Mouse (Mus musculus) hindbrain, embryonic 13.5 days (tissue): ENCODE data around the gene Rfc4. TPM values are rescaled to one million over a fixed set of nuclear protein-coding genes. Genes with fewer than 3 reads are reported as not detected.

Experiments
- ATAC-seq: fragments of 200-750 bp; cut with Nextera tagmentation; 2 replicates; pipeline ENCODE4 v1.8.0; 2017; ENCODE audit warnings: moderate TSS enrichment; ENCODE audit not compliant: low FRiP score
- H3K27ac ChIP-seq: fragments of 300-500 bp; sonication (generic); 2 replicates; pipeline ENCODE4 v1.5.1; 2015; ENCODE audit warnings: inconsistent platforms, mild to moderate bottlenecking, moderate library complexity
- H3K27me3 ChIP-seq: fragments of 300-500 bp; sonication (generic); 2 replicates; pipeline ENCODE4 v1.6.1; 2015; ENCODE audit warnings: mild to moderate bottlenecking, inconsistent platforms
- H3K36me3 ChIP-seq: fragments of 300-500 bp; sonication (generic); 2 replicates; pipeline ENCODE4 v1.6.1; 2015; ENCODE audit warnings: mild to moderate bottlenecking, inconsistent platforms
- H3K4me1 ChIP-seq: fragments of 300-500 bp; sonication (generic); replicated peaks from 2 replicates; pipeline ENCODE4 v1.6.1; 2015; ENCODE audit warnings: inconsistent platforms
- H3K4me2 ChIP-seq: fragments of 300-500 bp; sonication (generic); 2 replicates; pipeline ENCODE4 v1.6.1; 2015; ENCODE audit warnings: inconsistent platforms, mild to moderate bottlenecking, moderate library complexity
- H3K4me3 ChIP-seq: fragments of 300-500 bp; sonication (generic); 2 replicates; pipeline ENCODE4 v1.5.1; 2015; ENCODE audit warnings: mild to moderate bottlenecking, inconsistent platforms
- H3K9ac ChIP-seq: fragments of 300-500 bp; sonication (generic); 2 replicates; pipeline ENCODE4 v1.6.1; 2015; ENCODE audit warnings: mild to moderate bottlenecking, inconsistent platforms
- H3K9me3 ChIP-seq: fragments of 300-500 bp; sonication (generic); 2 replicates; pipeline ENCODE4 v1.6.1; 2016; ENCODE audit warnings: inconsistent platforms
- WGBS: fragments of 180-500 bp; shearing (Covaris S2); methylation state at CpG from one replicate; pipeline ENCODE4 v1.1.7; 2015; 5-methylcytosine and 5-hydroxymethylcytosine counted together
- polyA plus RNA-seq: library from polyadenylated mRNA; unstranded; fragments of >200 nt; fragmentation: Nextera tagmentation; extraction: Ambion mirVana; gene quantifications from 2 replicates; pipeline ENCODE4 v1.2.1, GENCODE M21; 2015

The Rfc4 gene
- 53.0 and 57.9 TPM in 2 replicates for polyA plus RNA-seq

DNA sequence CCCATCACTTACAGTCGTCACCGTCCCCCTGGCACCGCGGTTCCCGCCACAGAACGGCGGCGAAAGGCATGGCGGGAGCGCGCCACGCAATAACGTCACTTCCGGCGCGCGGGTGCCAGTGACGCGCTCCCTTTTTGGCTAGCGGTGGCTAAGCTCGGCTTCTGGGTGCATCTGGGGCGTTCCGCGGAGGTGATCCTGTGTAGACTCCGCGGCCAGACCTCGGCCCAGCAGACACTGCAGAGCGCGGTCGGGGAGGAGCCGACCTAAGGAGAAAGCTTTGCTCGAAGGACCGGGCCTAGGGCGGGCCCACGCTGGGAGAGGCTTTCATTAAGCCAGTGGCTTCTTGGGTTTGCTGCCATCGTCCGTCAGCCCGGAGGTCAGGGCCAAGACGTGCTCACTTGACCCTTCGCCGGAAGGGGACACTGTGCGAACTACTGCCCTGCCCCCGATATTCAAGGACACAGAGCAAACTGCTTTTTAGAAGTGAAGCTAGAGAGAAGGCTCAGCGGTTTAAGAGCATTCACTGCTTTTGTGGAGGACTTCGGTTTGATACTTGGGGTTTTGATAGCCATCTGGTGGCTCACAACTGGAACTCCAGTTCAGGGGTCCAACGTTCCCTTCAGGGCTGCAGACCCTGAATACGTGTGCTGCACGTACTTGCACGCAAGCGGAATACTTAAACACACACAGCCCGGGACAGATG is at the start of gene Rfc4:
TSS of gene Rfc4 (minus strand) at position 65 of the 703 bp plus-strand sequence.
- H3K27me3 ChIP-seq, result no peaks in the 10 kb centered on the region
- H3K4me1 ChIP-seq, result peaks cover 31% of the 10 kb centered on the region

DNA sequence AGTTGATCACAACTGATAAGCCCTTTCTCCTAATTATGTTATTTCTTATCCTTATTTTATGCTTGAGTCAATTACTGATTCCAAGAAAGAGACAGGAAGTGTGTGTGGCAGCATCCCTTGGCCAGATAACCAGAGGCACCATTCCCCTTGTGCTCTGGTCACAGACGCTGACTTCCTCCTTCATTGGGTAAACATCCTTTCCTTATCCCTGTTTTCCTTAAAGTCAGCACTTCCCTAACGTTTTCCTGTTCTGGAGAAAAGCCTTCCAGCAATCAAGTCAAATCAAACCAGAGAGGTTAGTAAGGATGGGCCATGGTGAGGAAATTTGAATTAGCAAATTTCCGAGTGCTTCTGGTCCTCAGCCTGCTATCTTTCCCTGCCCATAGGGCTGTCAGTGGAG is 48.4 kb upstream of the Rfc4 start:
- no peak for ATAC-seq
- H3K4me2 ChIP-seq, result no peak overlapping the region
- H3K36me3 ChIP-seq, result no peaks in the 10 kb centered on the region
- 69% methylated on average over 3 of the region's 3 CpGs for WGBS
- H3K27me3 ChIP-seq, result no peaks in the 10 kb centered on the region
- H3K27ac ChIP-seq, result no peak overlapping the region
- no peak overlapping the region for H3K4me3 ChIP-seq
- H3K9me3 ChIP-seq, result 0 out of 2 replicates have a peak, but pooled peaks cover 8% of the 10 kb centered on the region
- no peak overlapping the region for H3K9ac ChIP-seq
- H3K4me1 ChIP-seq, result no peaks in the 10 kb centered on the region

More for the DNA sequence above, at the start of gene Rfc4:
- Histone ChIP-seq H3K9me3 (no peaks in the 10 kb centered on the region), H3K27ac (peak within 1 kb of the TSS; percentile 99), H3K4me2 (peak within 1 kb of the TSS; percentile 94), H3K4me3 (peak within 1 kb of the TSS; percentile 72), H3K36me3 (peaks cover 11% of the 10 kb centered on the region), H3K9ac (peak within 1 kb of the TSS; percentile 91)
- peak; percentile 96 for ATAC-seq
- under 1% methylated on average over 51 of the region's 51 CpGs for WGBS

DNA sequence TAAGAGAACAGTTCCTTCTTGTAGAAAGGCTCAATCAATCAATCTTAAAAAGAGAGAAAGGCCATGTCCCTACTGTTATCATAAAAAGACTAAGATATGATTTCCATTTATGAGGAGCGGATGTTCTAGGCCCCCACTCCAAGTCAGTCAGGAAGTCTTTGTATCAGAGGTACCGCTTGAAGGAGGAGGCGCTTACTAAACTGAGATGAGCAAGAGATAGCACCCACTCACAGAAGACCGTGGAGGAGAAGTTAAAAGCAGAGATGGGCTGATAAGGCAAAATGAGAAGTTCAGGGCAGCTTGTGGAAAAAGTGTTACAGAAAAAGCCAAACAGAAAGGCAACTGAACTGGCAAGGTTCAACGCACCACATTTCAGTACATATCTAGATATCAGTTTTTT is 47.3 kb upstream of the Rfc4 start:
- no peaks in the 10 kb centered on the region for H3K4me1 ChIP-seq
- no peak for ATAC-seq
- H3K27ac ChIP-seq, result no peak overlapping the region
- 90% methylated on average over 5 of the region's 5 CpGs for WGBS
- H3K4me2 ChIP-seq, result no peak overlapping the region
- no peaks in the 10 kb centered on the region for H3K36me3 ChIP-seq
- no peak overlapping the region for H3K4me3 ChIP-seq
- no peaks in the 10 kb centered on the region for H3K27me3 ChIP-seq
- no peak overlapping the region for H3K9ac ChIP-seq
- H3K9me3 ChIP-seq, result 0 out of 2 replicates have a peak, but pooled peaks cover 8% of the 10 kb centered on the region

DNA sequence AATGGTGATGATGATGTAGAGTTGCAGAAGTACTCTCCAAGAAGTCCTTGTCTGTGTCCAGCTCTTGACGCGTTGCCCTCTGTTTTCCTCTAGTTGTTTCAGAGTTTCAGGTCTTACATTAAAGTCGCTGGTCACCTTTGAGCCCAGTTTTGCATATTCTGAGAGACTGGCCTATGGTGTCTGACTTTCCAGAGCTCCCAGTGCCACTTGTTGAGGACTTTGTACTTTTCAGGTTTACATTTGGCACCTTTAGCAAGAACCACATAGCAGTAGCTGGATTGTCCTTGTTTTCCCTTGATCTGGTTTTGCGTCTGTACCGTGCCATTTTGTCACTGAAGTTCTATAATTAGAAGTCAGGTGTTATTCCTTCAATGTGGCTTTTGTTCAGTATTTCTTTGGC is 46.4 kb upstream of the Rfc4 start:
- Histone ChIP-seq H3K4me1 (no peaks in the 10 kb centered on the region), H3K27me3 (no peaks in the 10 kb centered on the region), H3K9ac (no peak overlapping the region), H3K27ac (no peak overlapping the region), H3K36me3 (no peaks in the 10 kb centered on the region), H3K4me3 (no peak overlapping the region), H3K9me3 (0 out of 2 replicates have a peak, but pooled peaks cover 8% of the 10 kb centered on the region), H3K4me2 (no peak overlapping the region)
- WGBS, result 96% methylated on average over 5 of the region's 5 CpGs
- no peak for ATAC-seq

DNA sequence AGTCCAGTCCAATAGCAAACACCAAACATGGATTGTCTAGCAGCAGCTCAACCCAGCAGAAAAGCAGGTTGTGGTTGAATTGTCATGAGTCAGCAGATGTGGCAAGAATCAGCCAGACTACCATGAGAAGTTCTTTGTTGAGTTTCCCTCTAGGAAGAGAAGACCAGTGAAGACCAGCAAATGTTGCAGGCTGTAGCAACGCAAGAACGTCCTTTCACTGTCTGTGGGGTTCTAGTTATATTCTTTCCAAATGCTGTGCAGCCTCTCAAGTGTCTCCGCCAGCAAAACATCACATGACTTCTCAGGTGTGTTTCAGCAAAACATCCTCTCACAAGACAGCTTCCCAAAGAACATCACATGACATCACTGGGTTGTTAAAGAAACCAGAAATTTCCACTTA is 43.3 kb upstream of the Rfc4 start:
- no peaks in the 10 kb centered on the region for H3K27me3 ChIP-seq
- H3K36me3 ChIP-seq, result no peaks in the 10 kb centered on the region
- H3K4me3 ChIP-seq, result no peak overlapping the region
- 89% methylated on average over 3 of the region's 3 CpGs for WGBS
- no peak overlapping the region for H3K9ac ChIP-seq
- no peaks in the 10 kb centered on the region for H3K4me1 ChIP-seq
- H3K27ac ChIP-seq, result no peak overlapping the region
- H3K9me3 ChIP-seq, result 0 out of 2 replicates have a peak, but pooled peaks cover 8% of the 10 kb centered on the region
- no peak overlapping the region for H3K4me2 ChIP-seq
- ATAC-seq, result no peak

DNA sequence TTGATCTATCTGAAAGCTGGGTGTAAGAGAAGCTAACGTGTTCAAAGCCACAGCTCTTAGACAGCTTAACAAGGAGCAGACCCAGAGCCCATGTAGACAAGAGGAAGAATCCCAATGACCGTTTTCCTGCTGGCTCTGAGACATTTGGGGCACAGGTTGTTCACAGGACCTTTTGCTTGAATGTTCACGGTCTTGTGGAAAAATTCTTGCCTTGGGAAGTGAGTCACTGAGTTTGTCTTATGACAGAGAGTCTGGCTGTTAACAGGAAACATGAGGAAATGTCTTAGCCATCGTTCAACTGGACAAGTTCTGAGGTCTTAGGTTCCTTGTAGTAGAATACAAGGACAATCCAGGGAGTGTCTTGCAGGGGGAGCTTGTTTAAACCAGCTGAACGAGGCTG is 39.5 kb upstream of the Rfc4 start:
- Histone ChIP-seq H3K9me3 (no peaks in the 10 kb centered on the region), H3K9ac (no peak overlapping the region), H3K4me3 (no peak overlapping the region), H3K27me3 (no peaks in the 10 kb centered on the region), H3K4me2 (no peak overlapping the region), H3K4me1 (no peaks in the 10 kb centered on the region), H3K36me3 (no peaks in the 10 kb centered on the region), H3K27ac (no peak overlapping the region)
- ATAC-seq, result no peak
- WGBS, result 81% methylated on average over 5 of the region's 5 CpGs

DNA sequence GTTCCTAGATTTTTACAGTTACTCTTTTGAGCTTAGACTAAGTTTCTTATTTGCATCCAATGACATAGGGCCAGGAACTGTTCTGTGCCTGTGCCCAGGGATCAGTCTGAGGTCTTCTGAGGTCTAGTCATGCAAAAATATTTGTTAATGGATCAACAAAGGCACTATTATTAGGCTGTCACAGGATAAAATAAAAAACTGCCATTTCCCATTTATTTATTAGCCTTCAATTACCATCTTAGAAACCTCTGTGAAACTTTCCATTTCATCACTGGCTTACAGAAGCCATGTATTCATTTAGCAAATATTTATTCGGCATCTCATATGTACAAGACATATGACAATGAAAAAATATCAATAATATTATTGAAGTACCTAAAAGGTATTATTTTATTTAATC is 39.1 kb upstream of the Rfc4 start:
- WGBS, result 95% methylated on average over 1 of the region's 1 CpGs
- H3K27ac ChIP-seq, result no peak overlapping the region
- H3K4me1 ChIP-seq, result no peaks in the 10 kb centered on the region
- no peaks in the 10 kb centered on the region for H3K9me3 ChIP-seq
- no peak overlapping the region for H3K4me2 ChIP-seq
- H3K9ac ChIP-seq, result no peak overlapping the region
- H3K36me3 ChIP-seq, result no peaks in the 10 kb centered on the region
- no peak overlapping the region for H3K4me3 ChIP-seq
- no peaks in the 10 kb centered on the region for H3K27me3 ChIP-seq
- no peak for ATAC-seq

DNA sequence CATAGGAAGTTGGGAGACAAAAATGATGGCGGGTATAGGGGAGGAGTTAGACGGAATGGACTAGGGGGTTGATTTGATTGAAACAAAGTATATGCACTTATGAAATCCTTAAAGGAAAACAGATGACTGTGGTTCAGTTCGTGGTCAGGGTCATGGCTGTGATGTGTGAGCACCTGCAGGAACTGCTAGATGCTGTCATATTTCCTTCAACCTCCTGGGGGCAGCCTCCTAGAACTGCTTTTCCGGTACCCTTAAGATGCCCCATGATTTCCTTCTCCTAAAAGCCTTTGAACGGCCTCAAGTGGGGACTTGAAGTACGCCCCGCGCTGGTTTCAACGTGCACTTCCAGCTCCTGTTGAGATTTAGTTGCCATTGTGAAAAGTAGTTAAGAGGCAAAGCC is 37.9 kb upstream of the Rfc4 start:
- H3K9ac ChIP-seq, result no peak overlapping the region
- H3K9me3 ChIP-seq, result no peaks in the 10 kb centered on the region
- no peak overlapping the region for H3K27ac ChIP-seq
- H3K4me1 ChIP-seq, result no peaks in the 10 kb centered on the region
- no peak overlapping the region for H3K4me2 ChIP-seq
- 77% methylated on average over 9 of the region's 9 CpGs for WGBS
- H3K36me3 ChIP-seq, result no peaks in the 10 kb centered on the region
- H3K4me3 ChIP-seq, result no peak overlapping the region
- ATAC-seq, result no peak
- no peaks in the 10 kb centered on the region for H3K27me3 ChIP-seq

DNA sequence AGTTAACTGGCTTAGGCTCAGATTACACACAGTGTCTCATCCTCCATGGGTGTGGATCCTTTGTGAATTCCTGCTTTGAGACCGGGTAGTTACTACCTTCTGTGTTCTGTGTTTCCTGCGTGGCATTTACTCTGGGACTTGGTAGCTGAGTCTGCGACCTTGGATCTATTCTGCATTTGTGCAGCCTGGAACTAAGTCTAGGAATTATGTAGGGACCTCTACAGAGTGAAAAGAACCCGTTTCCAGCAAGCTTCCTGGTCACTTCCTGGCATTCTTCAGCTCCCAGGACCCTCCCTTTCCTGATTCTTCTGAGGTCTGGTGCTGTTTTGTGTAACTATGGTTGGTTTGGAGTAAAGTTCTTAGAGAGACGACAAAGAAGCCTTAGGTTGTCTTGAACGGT is 36.9 kb upstream of the Rfc4 start:
- H3K9me3 ChIP-seq, result no peaks in the 10 kb centered on the region
- H3K4me1 ChIP-seq, result no peaks in the 10 kb centered on the region
- no peak overlapping the region for H3K4me3 ChIP-seq
- H3K36me3 ChIP-seq, result no peaks in the 10 kb centered on the region
- 73% methylated on average over 6 of the region's 6 CpGs for WGBS
- H3K9ac ChIP-seq, result no peak overlapping the region
- no peak overlapping the region for H3K27ac ChIP-seq
- H3K27me3 ChIP-seq, result no peaks in the 10 kb centered on the region
- ATAC-seq, result no peak
- H3K4me2 ChIP-seq, result no peak overlapping the region

DNA sequence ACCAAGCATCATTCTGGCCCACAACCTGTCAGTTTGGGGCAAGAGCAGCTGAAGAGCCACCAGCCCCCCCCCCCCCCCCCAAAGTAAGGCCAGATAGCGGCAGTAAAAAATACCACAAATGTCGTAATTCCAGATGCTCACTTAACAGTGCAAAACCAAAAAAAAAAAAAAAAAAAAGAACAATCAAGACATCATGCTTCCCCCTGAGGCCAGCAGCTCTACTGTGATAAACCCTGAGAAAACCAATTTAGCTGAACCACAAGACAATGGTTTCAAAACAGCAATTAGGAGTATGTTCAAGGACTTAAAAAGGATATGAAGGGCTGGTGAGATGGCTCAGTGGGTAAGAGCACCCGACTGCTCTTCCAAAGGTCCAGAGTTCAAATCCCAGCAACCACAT is 34.6 kb upstream of the Rfc4 start:
- Histone ChIP-seq H3K27me3 (no peaks in the 10 kb centered on the region), H3K4me3 (no peak overlapping the region), H3K4me2 (no peak overlapping the region), H3K9me3 (no peaks in the 10 kb centered on the region), H3K9ac (no peak overlapping the region), H3K36me3 (no peaks in the 10 kb centered on the region), H3K4me1 (no peaks in the 10 kb centered on the region), H3K27ac (no peak overlapping the region)
- ATAC-seq, result no peak
- 92% methylated on average over 3 of the region's 3 CpGs for WGBS

DNA sequence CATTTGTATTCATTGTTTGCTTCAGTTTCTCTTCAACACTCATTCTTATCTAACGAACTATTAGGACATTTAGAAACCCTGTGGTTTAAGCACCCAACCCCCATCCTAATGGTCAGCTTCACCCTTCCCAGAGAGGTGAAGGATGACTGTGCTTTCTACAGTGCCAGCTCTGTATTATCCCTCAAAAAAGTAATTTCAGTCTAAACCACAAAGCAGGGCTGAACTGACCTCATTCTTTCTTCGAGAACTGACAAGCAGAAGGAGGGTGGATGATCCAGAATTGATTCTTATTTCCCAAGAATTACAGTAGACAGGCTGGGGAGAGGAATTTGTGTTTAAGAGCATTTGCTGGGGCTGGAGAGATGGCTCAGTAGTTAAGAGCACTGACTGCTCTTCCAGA is 32.2 kb upstream of the Rfc4 start:
- 65% methylated on average over 2 of the region's 2 CpGs for WGBS
- H3K4me3 ChIP-seq, result no peak overlapping the region
- H3K27ac ChIP-seq, result no peak overlapping the region
- H3K4me2 ChIP-seq, result no peak overlapping the region
- no peaks in the 10 kb centered on the region for H3K4me1 ChIP-seq
- no peaks in the 10 kb centered on the region for H3K36me3 ChIP-seq
- no peak overlapping the region for H3K9ac ChIP-seq
- ATAC-seq, result no peak
- no peaks in the 10 kb centered on the region for H3K27me3 ChIP-seq
- H3K9me3 ChIP-seq, result no peaks in the 10 kb centered on the region

DNA sequence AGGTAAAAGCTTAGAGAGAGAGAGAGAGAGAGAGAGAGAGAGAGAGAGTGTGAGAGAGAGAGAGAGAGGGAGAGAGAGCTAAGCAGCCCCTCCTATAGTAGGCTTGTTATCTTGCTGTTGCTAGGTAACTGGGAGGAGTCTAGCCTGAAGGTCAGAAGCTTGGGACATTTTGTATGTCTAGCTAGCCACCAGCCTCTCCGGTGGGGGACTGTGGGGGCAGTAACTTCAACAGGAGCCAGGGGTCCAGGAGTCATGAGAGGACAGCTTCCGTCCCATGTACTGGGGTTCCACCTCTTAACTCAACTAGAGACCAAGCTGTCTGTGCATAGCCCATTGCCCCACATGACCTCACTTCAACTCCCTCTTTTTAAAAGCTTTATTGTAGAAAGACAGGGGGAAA is 31.4 kb upstream of the Rfc4 start:
- H3K4me2 ChIP-seq, result no peak overlapping the region
- WGBS, result 70% methylated on average over 2 of the region's 2 CpGs

DNA sequence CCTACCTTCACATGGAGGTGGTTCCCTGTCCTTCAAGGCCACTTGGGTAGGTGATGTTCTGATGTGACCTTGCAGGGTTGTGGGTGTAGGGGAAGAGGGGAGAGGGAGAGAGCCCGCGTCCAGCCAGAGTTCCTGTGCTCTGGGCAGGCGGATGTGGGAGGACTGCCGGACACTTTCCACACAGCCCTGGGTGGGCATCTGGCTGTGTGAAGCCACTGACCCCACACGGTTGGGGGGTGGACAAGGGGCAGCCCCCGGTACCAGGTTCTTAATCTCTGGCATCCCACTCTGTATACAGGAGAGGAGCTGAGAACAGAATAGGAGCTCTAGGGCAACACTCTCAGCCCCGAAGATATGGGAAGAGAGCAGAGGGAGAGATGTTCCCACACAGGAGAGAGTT is 30.8 kb upstream of the Rfc4 start:
- Histone ChIP-seq H3K4me1 (no peaks in the 10 kb centered on the region), H3K36me3 (no peaks in the 10 kb centered on the region)
- 96% methylated on average over 7 of the region's 7 CpGs for WGBS

More for the DNA sequence above, 31.4 kb upstream of the Rfc4 start:
- no peak for ATAC-seq
- no peak overlapping the region for H3K4me3 ChIP-seq
- H3K4me1 ChIP-seq, result no peaks in the 10 kb centered on the region
- no peaks in the 10 kb centered on the region for H3K36me3 ChIP-seq
- no peaks in the 10 kb centered on the region for H3K27me3 ChIP-seq
- H3K9ac ChIP-seq, result no peak overlapping the region
- no peak overlapping the region for H3K27ac ChIP-seq
- H3K9me3 ChIP-seq, result no peaks in the 10 kb centered on the region

More for the DNA sequence above, 30.8 kb upstream of the Rfc4 start:
- Histone ChIP-seq H3K4me2 (no peak overlapping the region), H3K27ac (no peak overlapping the region), H3K9ac (no peak overlapping the region), H3K4me3 (no peak overlapping the region), H3K9me3 (no peaks in the 10 kb centered on the region), H3K27me3 (no peaks in the 10 kb centered on the region)
- ATAC-seq, result no peak
